Mouse (Mus musculus) ES-CJ7 (cell line): Measurements from ENCODE around the gene Sv2c.
A peak's percentile ranks its signal among the peaks of the same experiment; 100 is the strongest.

ENCODE experiments used
- DNase-seq: peaks from one replicate; pipeline ENCODE4 v3.0.0; 2011; ENCODE audit warnings: low read depth, low spot score

Sv2c gene

GRCm38 (mm10) chr13:96052755-96053154, 79.6 kb downstream of the Sv2c start:
- DNase-seq = no peak

DNA sequence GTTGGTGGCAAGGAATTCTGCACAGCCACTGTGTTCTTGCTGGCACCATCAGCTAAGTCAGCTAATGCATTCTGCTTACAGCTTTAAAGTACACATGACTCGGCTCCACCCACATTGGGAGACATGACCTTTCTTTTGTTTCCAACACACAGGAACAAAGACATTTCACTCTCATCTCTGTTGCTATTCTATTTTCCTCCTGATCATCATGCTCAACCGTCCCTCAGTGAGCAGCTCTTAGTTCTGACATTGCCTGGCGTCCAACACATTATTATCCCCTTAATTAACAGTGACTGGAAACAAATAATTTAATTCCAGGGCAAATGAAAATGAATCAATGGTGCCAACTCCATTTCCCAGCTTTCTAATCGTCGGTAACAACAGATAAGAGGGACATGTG, 87.0 kb downstream of the Sv2c start:
- no peak for DNase-seq

GRCm38 (mm10) chr13:96040275-96041042, 91.9 kb downstream of the Sv2c start:
- DNase-seq = no peak

DNA sequence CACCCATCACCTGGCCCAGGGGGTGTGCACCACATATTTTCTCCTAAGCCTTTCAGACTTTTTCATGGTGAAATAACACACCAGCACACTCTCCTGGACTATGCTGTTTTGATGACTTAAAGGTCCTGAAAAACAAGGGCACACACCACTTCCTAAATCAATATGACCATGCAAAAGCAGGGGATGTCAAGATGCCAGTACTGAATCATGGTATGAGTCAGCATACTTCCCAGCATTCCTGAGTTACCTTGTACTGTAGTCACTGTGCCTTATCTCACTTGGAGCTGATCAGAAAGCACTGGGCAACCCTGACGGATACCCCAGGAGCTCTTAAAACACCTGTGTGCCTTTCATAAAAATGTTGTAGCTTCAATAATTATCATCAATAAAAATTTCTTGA, 92.8 kb downstream of the Sv2c start:
- no peak for DNase-seq

DNA sequence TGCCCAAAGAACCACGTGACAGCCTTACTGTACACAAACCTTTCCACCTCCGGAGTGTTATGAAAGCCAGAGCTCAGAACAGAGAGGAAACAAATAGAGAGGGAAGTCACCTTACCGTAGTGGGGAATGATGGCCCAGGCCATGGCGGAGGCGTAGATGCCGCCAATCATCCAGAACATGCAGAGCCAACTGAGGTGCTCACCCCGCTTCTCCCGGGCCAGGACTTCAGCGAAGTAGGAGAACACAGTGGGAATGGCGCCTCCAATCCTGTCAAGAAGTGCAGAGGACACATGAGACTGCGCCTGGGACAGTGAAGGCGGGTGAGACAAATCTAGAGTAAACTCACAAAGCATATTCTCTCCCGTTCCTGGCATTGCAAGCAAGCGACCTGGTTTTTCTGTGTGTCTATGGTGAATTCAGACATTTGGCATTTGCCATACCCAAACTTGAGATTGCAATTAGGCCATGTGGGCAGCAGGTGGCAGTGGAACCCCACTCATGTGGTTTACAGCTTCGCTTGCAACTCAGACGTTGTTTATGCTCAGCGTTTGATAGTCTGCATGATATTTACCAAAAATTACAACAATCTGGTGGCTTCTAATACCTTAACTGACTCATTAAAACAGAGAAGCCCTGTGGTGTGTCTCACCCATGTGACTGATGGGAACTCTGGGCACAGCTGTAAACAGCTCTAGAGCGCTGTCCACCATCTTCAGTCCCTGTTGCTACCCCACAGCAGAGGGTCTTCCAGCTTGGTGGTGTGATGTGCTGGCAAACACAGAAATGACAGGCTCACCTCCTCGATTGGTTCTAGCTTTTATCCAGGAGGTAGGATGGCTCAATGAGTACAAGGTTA, 101.8 kb downstream of the Sv2c start:
- peak; percentile 56 for DNase-seq

DNA sequence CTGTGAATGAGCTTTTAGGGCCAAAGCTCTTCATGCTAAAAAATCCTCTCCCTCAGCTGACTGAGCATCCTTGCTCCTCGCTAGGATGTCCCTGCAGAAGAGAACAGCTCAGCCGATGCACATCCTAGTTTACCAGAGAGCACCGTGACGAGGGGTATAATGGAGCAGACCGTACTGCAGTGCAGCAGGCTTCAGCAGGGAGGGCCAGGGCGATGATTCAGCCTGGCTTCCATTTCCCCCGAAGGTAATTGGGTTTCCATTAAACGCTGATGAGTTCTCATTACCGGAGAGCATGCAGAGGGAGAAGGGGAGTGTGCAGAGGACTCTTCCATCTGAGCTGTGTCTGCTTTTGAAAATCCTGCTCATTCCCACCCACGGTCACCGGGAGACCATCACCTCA, 108.5 kb downstream of the Sv2c start:
- DNase-seq = no peak

DNA sequence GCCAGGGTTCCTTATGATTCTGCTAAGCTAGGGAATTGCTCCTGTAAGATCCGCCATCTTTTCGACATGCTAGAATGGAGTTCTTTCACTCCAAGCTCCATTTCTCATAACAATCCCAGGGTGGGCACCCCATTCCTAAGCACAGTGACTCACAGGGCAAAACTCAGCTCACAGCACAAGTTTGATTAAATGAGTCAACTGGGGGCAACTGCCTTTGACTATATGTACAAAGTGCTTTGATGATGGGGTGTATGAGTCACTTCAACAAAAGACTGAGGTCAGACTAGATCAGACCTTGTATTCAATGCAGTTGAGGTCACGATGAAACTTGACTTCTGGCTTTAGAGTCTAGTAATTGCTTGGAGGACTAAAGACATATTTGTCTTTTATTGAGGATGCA, 116.9 kb downstream of the Sv2c start:
- DNase-seq = no peak

DNA sequence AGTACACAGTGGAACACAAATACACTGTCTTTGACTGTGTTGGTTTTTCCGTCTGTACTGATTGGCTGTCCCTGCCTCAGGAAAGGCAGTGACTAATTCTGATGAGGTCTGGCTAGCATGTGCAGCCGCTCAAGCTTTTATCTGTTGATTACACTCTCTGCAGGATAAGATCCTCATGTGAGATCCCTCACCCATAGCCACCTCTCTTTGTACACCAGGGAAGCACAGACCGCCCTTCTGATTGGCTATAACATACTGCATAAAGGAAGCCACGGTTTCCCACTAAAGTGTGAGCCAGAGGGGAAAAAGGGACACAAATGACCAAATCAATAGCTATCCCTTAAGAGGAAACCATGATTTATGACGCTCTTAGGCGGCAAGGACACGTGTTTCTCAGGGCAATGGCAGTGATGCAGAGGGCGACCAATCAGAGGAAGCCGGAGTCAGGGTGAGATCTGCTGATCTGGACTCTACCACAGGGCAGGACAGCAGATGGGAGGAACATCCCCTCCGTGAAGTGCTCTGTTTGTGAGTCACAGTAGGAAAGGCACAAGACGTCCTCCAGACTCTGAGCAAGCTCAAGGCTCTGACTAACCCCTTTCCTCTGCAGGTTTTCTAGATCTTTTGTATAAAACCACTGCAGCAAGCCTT, 121.4 kb downstream of the Sv2c start:
- peak; percentile 4 for DNase-seq

DNA sequence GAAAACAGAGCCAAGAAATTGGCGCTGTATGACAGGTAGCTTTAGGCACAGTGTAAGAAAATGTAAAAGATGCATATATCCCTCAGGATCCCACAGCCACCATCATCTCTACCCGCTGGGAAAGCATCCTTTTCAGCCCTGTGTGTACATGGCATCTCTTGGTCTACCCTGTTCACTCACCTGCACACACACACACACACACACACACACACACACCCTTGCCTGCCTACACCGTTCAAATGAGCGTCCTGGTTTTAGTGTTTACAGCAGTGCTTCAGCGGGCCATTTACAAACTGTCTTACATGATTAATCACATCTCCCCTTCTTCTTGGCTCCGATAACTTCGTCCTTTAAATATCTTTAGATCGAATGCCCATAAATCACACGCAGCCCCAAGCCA, 123.4 kb downstream of the Sv2c start:
- DNase-seq = no peak

DNA sequence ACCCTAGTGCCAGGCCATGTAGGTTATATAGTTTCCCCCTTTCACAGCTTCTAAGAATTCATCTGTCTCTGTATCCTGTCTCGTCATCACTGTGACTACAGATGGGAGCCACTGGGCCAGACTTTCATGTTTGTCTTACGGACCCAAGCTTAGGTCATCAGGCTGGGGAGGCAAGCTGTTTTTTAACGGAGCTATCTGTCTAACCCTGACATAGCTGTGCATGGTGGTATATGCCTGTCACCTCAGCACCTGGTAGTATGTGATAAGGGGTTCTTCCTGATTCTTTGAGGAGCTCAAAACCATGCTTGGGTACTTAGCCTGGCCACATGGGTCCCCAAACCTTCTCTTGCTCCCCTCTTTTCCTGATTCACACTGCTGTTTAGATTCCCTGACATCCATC, 124.2 kb downstream of the Sv2c start:
- DNase-seq = peak; percentile 1

GRCm38 (mm10) chr13:96003539-96003938, 128.8 kb downstream of the Sv2c start:
- no peak for DNase-seq

GRCm38 (mm10) chr13:96002475-96002874, 129.9 kb downstream of the Sv2c start:
- DNase-seq = peak; percentile 14

- DNase-seq = no peak
These were observed 133.0 kb downstream of the Sv2c start for GRCm38 (mm10) chr13:95999396-95999795.

DNA sequence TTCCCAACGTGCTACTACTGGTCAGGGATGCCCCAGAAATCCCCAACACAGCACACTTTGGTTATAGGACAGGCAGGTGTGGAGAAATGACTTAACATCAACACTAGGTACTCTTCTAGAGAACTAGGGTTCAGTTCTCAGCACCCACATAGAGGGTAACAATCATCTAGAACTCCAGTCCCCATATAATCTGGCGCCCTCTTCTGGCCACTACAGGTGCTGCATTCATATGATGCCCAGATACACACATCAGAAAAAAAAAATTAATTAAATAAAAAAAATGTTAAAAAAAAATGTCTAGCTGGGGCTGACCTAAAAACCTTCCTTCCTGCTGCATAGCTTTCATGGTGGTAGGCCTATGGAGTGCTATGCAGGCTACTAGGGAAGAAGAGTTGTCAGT, 135.1 kb downstream of the Sv2c start:
- DNase-seq = no peak

DNA sequence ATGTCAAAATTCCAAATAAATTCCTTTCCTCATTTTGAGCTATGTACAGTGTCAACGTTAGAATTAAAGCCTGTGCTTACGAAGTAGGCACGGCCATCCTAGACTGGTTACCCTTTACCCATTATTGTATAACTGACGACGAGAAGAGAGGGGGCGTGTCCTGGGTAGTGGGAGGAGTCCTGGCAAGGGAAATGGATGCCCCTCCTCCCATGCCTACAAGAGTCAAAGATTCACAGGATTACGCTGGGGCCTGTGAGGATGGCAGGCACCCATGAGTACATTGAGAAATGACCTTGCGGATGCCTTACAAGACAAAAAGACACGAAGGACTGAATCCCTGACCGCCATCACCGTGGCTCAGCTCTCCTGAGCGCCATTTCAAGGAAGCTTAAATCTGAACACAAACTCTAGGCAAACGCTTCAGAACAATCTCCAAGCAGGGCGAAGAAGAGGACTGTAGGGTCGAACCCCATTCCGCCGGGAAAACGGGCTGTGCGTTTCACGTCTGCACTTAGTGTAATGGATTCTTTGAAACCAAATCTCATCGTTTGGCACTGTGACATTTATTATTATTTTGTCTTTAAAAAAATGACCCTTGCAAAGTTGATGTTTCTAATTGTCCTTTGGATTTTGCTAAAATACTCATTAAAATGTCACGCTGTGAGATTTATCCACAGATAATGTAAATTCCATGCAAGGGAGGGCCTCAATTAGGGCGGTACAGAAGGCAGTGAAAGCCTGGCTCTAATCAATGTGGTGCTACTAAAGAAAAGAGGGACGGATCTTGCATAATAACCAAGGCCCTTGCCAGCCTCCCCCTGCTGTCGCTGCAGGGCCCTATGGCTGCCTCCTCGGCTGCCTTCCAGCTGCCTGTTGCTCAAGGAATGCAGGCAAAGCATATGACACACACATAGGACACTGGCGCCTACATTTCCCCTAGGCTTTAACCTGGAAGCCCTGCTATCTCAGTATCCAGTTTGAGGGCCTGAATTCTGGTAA, 137.4 kb downstream of the Sv2c start:
- peak; percentile 68 for DNase-seq

- no peak for DNase-seq
These were observed 144.2 kb downstream of the Sv2c start for GRCm38 (mm10) chr13:95988181-95988580.

GRCm38 (mm10) chr13:95987147-95987546, 145.2 kb downstream of the Sv2c start:
- no peak for DNase-seq

GRCm38 (mm10) chr13:95986375-95986774, 146.0 kb downstream of the Sv2c start:
- DNase-seq = peak; percentile 24

- DNase-seq = no peak
These were observed 157.2 kb downstream of the Sv2c start for GRCm38 (mm10) chr13:95975225-95975624.

DNA sequence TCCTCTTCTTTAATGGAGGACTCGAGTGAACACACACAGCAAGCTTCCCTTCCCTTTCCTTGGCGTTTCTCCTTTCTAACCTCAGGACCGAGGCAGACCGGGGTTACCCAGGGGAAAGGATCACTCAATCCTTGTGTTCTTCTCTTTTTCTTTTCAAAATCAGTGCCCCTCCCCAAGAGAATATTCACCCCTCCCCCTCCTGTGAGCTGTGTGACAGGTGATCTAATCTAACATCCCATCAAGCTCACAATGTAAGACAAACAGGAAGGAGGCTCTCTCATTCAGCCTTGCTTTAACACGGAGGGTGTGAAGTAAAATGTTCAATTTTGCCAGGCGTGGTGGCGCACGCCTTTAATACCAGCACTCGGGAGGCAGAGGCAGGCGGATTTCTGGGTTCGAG, 158.3 kb downstream of the Sv2c start:
- no peak for DNase-seq

GRCm38 (mm10) chr13:95973368-95973958, 158.9 kb downstream of the Sv2c start:
- DNase-seq = peak; percentile 52
